Mouse (Mus musculus) intestine, embryonic 15.5 days (tissue): ENCODE measurements around the gene Apoc2. TPM values are rescaled to one million over a fixed set of nuclear protein-coding genes. Genes with fewer than 3 reads are reported as not detected.
A peak's percentile ranks its signal among the peaks of the same experiment; 100 is the strongest.

Experiments used
- ATAC-seq: fragments of 200-750 bp; cut with Nextera tagmentation; 2 replicates; pipeline ENCODE4 v1.8.0; 2017; ENCODE audit warnings: moderate TSS enrichment, moderate library complexity
- H3K27ac ChIP-seq: fragments of 300-500 bp; sonication (generic); 2 replicates; pipeline ENCODE4 v1.5.1; 2015; ENCODE audit warnings: mild to moderate bottlenecking, inconsistent platforms
- H3K27me3 ChIP-seq: fragments of 300-500 bp; sonication (generic); replicated peaks from 2 replicates; pipeline ENCODE4 v1.6.1; 2015; ENCODE audit warnings: inconsistent platforms
- H3K36me3 ChIP-seq: fragments of 300-500 bp; sonication (generic); 2 replicates; pipeline ENCODE4 v1.6.1; 2015; ENCODE audit warnings: inconsistent platforms
- H3K4me1 ChIP-seq: fragments of 300-500 bp; sonication (generic); replicated peaks from 2 replicates; pipeline ENCODE4 v1.6.1; 2015; ENCODE audit warnings: inconsistent platforms
- H3K4me2 ChIP-seq: fragments of 300-500 bp; sonication (generic); replicated peaks from 2 replicates; pipeline ENCODE4 v1.6.1; 2015; ENCODE audit warnings: mild to moderate bottlenecking, inconsistent platforms
- H3K4me3 ChIP-seq: fragments of 300-500 bp; sonication (generic); replicated peaks from 2 replicates; pipeline ENCODE4 v1.5.1; 2015; ENCODE audit warnings: inconsistent platforms
- H3K9ac ChIP-seq: fragments of 300-500 bp; sonication (generic); 2 replicates; pipeline ENCODE4 v1.6.1; 2015; ENCODE audit warnings: inconsistent platforms
- H3K9me3 ChIP-seq: fragments of 300-500 bp; sonication (generic); 2 replicates; pipeline ENCODE4 v1.6.1; 2016; ENCODE audit warnings: inconsistent platforms
- WGBS: fragments of 180-500 bp; shearing (Covaris S2); methylation state at CpG from one replicate; pipeline ENCODE4 v1.1.7; 2015; 5-methylcytosine and 5-hydroxymethylcytosine counted together
- polyA plus RNA-seq: library from polyadenylated mRNA; unstranded; fragments of >200 nt; fragmentation: Nextera tagmentation; extraction: Ambion mirVana; gene quantifications from 2 replicates; pipeline ENCODE4 v1.2.1, GENCODE M21; 2015

The Apoc2 gene
- 164 and 258 TPM in 2 replicates for polyA plus RNA-seq

GRCm38 (mm10) chr7:19677872-19678271, at the start of gene Apoc2:
Apoc2 (minus strand) TSS chr7:19677941.
- peak; percentile 54 for ATAC-seq
- H3K4me1 ChIP-seq: 0 out of 2 replicates have a peak, but pooled peaks cover 7% of the 10 kb centered on the region
- H3K4me2 ChIP-seq: no peak within 1 kb of the TSS
- no peak within 1 kb of the TSS for H3K4me3 ChIP-seq
- H3K9ac ChIP-seq: no peak within 1 kb of the TSS
- 60% methylated on average over 8 of the region's 8 CpGs for WGBS
- peak within 1 kb of the TSS; percentile 24; the same call in 1 of the 2 replicates for H3K27ac ChIP-seq
- no peaks in the 10 kb centered on the region for H3K36me3 ChIP-seq
- no peaks in the 10 kb centered on the region for H3K27me3 ChIP-seq
- H3K9me3 ChIP-seq: no peaks in the 10 kb centered on the region

GRCm38 (mm10) chr7:19726541-19726940, 48.8 kb upstream of the Apoc2 start:
- H3K27ac ChIP-seq: no peak overlapping the region
- 93% methylated on average over 4 of the region's 4 CpGs for WGBS
- H3K36me3 ChIP-seq: peaks cover 79% of the 10 kb centered on the region
- H3K9me3 ChIP-seq: no peaks in the 10 kb centered on the region
- no peaks in the 10 kb centered on the region for H3K27me3 ChIP-seq
- no peak overlapping the region for H3K9ac ChIP-seq
- no peak overlapping the region for H3K4me3 ChIP-seq
- no peaks in the 10 kb centered on the region for H3K4me1 ChIP-seq
- ATAC-seq: no peak
- no peak overlapping the region for H3K4me2 ChIP-seq

DNA sequence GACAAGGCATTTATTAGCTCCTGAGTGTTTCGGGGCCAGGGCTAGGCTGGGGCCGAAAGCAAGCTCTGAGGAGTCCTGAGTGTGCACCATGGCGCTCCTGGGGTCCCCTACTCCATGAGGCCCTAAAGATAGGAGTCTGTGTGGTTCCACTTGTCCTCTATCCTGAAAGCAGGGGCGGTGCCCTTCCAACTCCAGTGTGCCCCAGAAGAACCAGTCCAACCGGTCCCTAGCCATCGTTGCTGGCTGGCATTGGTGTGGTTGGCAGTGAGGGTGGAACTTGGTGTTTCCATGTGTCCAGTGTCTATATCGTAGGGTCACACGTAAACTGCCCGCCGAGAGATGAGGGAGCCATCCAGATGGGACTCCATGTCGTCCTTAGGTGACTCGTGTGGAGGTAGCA, 46.4 kb upstream of the Apoc2 start:
- Histone ChIP-seq H3K9me3 (no peaks in the 10 kb centered on the region), H3K27ac (no peak overlapping the region), H3K9ac (no peak overlapping the region), H3K36me3 (peaks cover 67% of the 10 kb centered on the region), H3K4me3 (no peak overlapping the region), H3K4me1 (no peaks in the 10 kb centered on the region), H3K4me2 (no peak overlapping the region), H3K27me3 (no peaks in the 10 kb centered on the region)
- peak; percentile 35; the same call in 1 of the 2 replicates for ATAC-seq
- 94% methylated on average over 12 of the region's 12 CpGs for WGBS

DNA sequence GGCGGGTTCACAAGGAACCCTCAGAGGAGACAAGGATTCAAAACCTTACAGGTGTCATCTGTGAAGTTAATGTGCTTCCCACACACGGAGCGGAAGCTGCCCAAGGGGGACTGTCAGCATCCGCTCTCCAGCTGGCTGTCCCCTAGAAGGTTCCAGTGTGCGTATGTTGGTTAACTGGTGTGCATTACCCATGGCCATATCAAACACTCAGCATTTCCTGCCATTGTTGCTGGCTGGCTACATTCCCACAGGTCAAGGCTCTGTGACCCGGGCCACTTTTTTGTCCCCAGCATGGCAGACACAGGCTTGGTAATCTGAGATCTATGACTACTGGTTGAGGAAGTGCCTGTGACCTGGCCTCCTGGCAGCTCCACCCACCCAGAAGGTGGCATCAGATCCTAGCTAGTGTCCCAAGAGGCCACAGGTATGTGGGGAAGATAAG, 45.0 kb upstream of the Apoc2 start:
- no peaks in the 10 kb centered on the region for H3K4me1 ChIP-seq
- H3K36me3 ChIP-seq: peaks cover 57% of the 10 kb centered on the region
- H3K27me3 ChIP-seq: no peaks in the 10 kb centered on the region
- ATAC-seq: no peak
- no peaks in the 10 kb centered on the region for H3K9me3 ChIP-seq
- H3K4me2 ChIP-seq: no peak overlapping the region
- no peak overlapping the region for H3K27ac ChIP-seq
- 85% methylated on average over 6 of the region's 6 CpGs for WGBS
- H3K9ac ChIP-seq: no peak overlapping the region
- H3K4me3 ChIP-seq: no peak overlapping the region

- H3K9me3 ChIP-seq: no peaks in the 10 kb centered on the region
- H3K27me3 ChIP-seq: no peaks in the 10 kb centered on the region
- H3K9ac ChIP-seq: no peak overlapping the region
- no peak overlapping the region for H3K4me3 ChIP-seq
- no peak for ATAC-seq
- H3K4me2 ChIP-seq: no peak overlapping the region
- H3K36me3 ChIP-seq: peaks cover 26% of the 10 kb centered on the region
- 88% methylated on average over 4 of the region's 4 CpGs for WGBS
- no peak overlapping the region for H3K27ac ChIP-seq
- peaks cover 1% of the 10 kb centered on the region; the same call in 1 of the 2 replicates for H3K4me1 ChIP-seq
Measured at GRCm38 (mm10) chr7:19719200-19719599, 41.5 kb upstream of the Apoc2 start.

GRCm38 (mm10) chr7:19718297-19718952, 40.7 kb upstream of the Apoc2 start:
- no peak overlapping the region for H3K4me2 ChIP-seq
- WGBS: 91% methylated on average over 5 of the region's 5 CpGs
- no peak for ATAC-seq

DNA sequence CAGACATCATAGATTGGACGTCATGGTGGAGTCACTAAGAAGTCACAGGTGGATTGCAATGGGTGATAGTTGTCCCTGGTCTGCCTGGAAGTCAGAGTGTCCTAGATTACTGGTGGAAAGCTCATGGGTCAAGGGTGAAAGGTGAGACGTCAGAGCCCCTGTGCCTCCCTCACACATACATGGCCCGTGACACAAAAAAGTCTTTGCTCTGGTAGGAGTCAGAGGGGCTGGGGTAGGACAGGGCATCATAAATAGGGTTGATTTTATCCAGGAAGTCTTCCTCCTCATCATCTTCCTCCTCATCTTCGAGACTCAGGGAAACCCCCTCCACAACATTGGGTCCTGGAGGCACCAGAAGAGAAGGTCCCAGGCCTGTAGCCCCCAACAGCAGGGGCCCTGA, 39.6 kb upstream of the Apoc2 start:
- H3K36me3 ChIP-seq: peaks cover 18% of the 10 kb centered on the region
- no peak overlapping the region for H3K4me2 ChIP-seq
- H3K9me3 ChIP-seq: no peaks in the 10 kb centered on the region
- H3K4me3 ChIP-seq: no peak overlapping the region
- WGBS: 85% methylated on average over 4 of the region's 4 CpGs
- no peak overlapping the region for H3K27ac ChIP-seq
- H3K4me1 ChIP-seq: peaks cover 9% of the 10 kb centered on the region; the same call in 1 of the 2 replicates
- no peaks in the 10 kb centered on the region for H3K27me3 ChIP-seq
- H3K9ac ChIP-seq: no peak overlapping the region
- no peak for ATAC-seq

More at GRCm38 (mm10) chr7:19718297-19718952, 40.7 kb upstream of the Apoc2 start:
- Histone ChIP-seq H3K27ac (no peak overlapping the region), H3K36me3 (peaks cover 19% of the 10 kb centered on the region), H3K9ac (no peak overlapping the region), H3K27me3 (no peaks in the 10 kb centered on the region), H3K4me1 (peaks cover 8% of the 10 kb centered on the region; the same call in 1 of the 2 replicates), H3K4me3 (no peak overlapping the region), H3K9me3 (no peaks in the 10 kb centered on the region)

- no peak overlapping the region for H3K4me3 ChIP-seq
- peaks cover 22% of the 10 kb centered on the region for H3K36me3 ChIP-seq
- H3K4me1 ChIP-seq: peaks cover 9% of the 10 kb centered on the region; the same call in 1 of the 2 replicates
- no peaks in the 10 kb centered on the region for H3K27me3 ChIP-seq
- no peaks in the 10 kb centered on the region for H3K9me3 ChIP-seq
- 0 out of 2 replicates have a peak overlapping the region, but pooled peaks have one; percentile 31 for H3K9ac ChIP-seq
- peak overlapping the region; percentile 86; the same call in 1 of the 2 replicates for H3K27ac ChIP-seq
- no peak for ATAC-seq
- peak overlapping the region; percentile 70 for H3K4me2 ChIP-seq
- 83% methylated on average over 2 of the region's 2 CpGs for WGBS
Measured at GRCm38 (mm10) chr7:19716822-19717221, 39.1 kb upstream of the Apoc2 start.

GRCm38 (mm10) chr7:19716055-19716682, 38.4 kb upstream of the Apoc2 start:
- H3K27ac ChIP-seq: peak overlapping the region; percentile 86
- H3K36me3 ChIP-seq: peaks cover 21% of the 10 kb centered on the region
- no peaks in the 10 kb centered on the region for H3K9me3 ChIP-seq
- H3K4me1 ChIP-seq: peaks cover 9% of the 10 kb centered on the region; the same call in 1 of the 2 replicates
- 5% methylated on average over 18 of the region's 18 CpGs for WGBS
- no peak for ATAC-seq
- peak overlapping the region; percentile 32 for H3K4me3 ChIP-seq
- H3K9ac ChIP-seq: peak overlapping the region; percentile 31; the same call in 1 of the 2 replicates
- H3K27me3 ChIP-seq: no peaks in the 10 kb centered on the region
- H3K4me2 ChIP-seq: peak overlapping the region; percentile 70

DNA sequence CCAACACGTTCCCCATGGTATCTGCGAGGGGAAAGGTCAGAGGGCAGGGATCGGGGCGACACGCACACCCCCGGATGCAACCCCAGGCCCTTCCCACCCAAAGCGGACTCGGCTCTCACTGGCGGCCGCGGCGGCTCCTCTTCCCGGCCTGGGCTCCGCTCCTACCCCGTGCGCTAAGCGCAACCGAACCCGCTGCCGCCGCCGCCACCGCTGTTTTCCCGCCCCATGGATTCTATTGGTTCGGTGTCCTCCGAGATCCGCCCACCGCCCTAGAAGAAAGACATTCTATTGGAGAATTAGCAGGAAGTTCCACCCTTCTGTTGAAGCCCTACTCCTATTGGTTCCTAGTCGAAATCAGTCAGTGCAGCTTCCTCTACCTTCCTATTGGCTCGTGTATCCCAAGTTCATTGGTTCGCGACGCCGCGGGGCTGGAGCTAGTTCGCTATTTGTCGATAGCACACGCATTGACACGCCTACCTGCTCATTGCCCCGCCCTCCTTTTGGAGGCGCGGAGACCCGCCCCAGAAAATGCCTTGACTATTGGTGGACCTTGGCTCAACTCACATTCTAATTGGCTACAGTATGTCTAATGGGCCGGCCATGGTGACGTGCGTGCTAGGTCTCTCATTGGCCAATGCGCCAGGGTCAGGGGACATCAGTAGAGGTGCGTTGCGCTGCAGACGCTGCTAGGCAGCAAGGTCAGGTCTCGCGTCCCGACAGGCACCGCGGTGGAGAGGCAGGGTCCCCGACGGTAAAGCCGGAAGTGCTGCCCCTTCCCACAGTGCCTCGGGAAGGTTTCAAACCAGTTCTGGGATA, 37.7 kb upstream of the Apoc2 start, which contains the start of gene Tomm40:
Gene Tomm40 (minus strand): TSS at position 200 of the 816 bp plus-strand sequence.
- Histone ChIP-seq H3K27me3 (no peaks in the 10 kb centered on the region), H3K9me3 (no peaks in the 10 kb centered on the region), H3K9ac (peak within 1 kb of the TSS; percentile 96), H3K4me1 (peaks cover 9% of the 10 kb centered on the region; the same call in 1 of the 2 replicates), H3K4me3 (peak within 1 kb of the TSS; percentile 100), H3K4me2 (peak within 1 kb of the TSS; percentile 79), H3K36me3 (peaks cover 23% of the 10 kb centered on the region), H3K27ac (peak within 1 kb of the TSS; percentile 86)
- peak; percentile 99 for ATAC-seq
- under 1% methylated on average over 55 of the region's 59 CpGs for WGBS

- H3K4me2 ChIP-seq: peak overlapping the region; percentile 79
- ATAC-seq: no peak
Measured at GRCm38 (mm10) chr7:19714836-19715235, 37.1 kb upstream of the Apoc2 start.

More at GRCm38 (mm10) chr7:19714836-19715235, 37.1 kb upstream of the Apoc2 start:
- Histone ChIP-seq H3K4me3 (peak overlapping the region; percentile 100), H3K4me1 (peaks cover 9% of the 10 kb centered on the region; the same call in 1 of the 2 replicates), H3K9me3 (no peaks in the 10 kb centered on the region), H3K9ac (peak overlapping the region; percentile 96), H3K27me3 (no peaks in the 10 kb centered on the region), H3K27ac (peak overlapping the region; percentile 77), H3K36me3 (peaks cover 27% of the 10 kb centered on the region)
- under 1% methylated on average over 39 of the region's 39 CpGs for WGBS
